Mouse (Mus musculus): ENCODE data around the gene Qpctl.
A peak's percentile ranks its signal among the peaks of the same experiment; 100 is the strongest.

Qpctl gene

GRCm38 (mm10) chr7:19148875-19149541 lies at the start of gene Qpctl:
Qpctl (minus strand) TSS chr7:19149291.
- DNase-seq (ENCODE audit: low read depth): peak; percentile 100

GRCm38 (mm10) chr7:19197985-19198384 lies 48.9 kb upstream of the Qpctl start:
- peak; percentile 77 for DNase-seq (ENCODE audit: low read depth)

GRCm38 (mm10) chr7:19196676-19197075 lies 47.6 kb upstream of the Qpctl start:
- peak; percentile 83 for DNase-seq (ENCODE audit: low read depth)

- DNase-seq (ENCODE audit: low read depth): peak; percentile 39
Observed at GRCm38 (mm10) chr7:19194676-19195075, 45.6 kb upstream of the Qpctl start.

- no peak for DNase-seq (ENCODE audit: low read depth)
Observed at GRCm38 (mm10) chr7:19184758-19185157, 35.7 kb upstream of the Qpctl start.

GRCm38 (mm10) chr7:19184250-19184649 lies 35.2 kb upstream of the Qpctl start:
- DNase-seq (ENCODE audit: low read depth): no peak

- DNase-seq (ENCODE audit: low read depth): peak; percentile 72
Observed at GRCm38 (mm10) chr7:19180862-19181429, 31.9 kb upstream of the Qpctl start.

- DNase-seq (ENCODE audit: low read depth): peak; percentile 67
Observed at GRCm38 (mm10) chr7:19179936-19180335, 30.8 kb upstream of the Qpctl start.

- DNase-seq (ENCODE audit: low read depth): peak; percentile 82
Observed at GRCm38 (mm10) chr7:19179173-19179572, 30.1 kb upstream of the Qpctl start.

GRCm38 (mm10) chr7:19178443-19179092 lies 29.5 kb upstream of the Qpctl start:
- peak; percentile 92 for DNase-seq (ENCODE audit: low read depth)

- DNase-seq (ENCODE audit: low read depth): no peak
Observed at GRCm38 (mm10) chr7:19178035-19178434, 28.9 kb upstream of the Qpctl start.

- DNase-seq (ENCODE audit: low read depth): peak; percentile 5
Observed at GRCm38 (mm10) chr7:19177216-19177615, 28.1 kb upstream of the Qpctl start.

- no peak for DNase-seq (ENCODE audit: low read depth)
Observed at GRCm38 (mm10) chr7:19176516-19176947, 27.4 kb upstream of the Qpctl start.

GRCm38 (mm10) chr7:19175708-19176515 lies 26.8 kb upstream of the Qpctl start, which contains the start of gene Eml2:
Eml2 (plus strand) TSS chr7:19176421.
- peak; percentile 73 for DNase-seq (ENCODE audit: low read depth)

GRCm38 (mm10) chr7:19172874-19173273 lies 23.8 kb upstream of the Qpctl start:
- peak; percentile 75 for DNase-seq (ENCODE audit: low read depth)

- DNase-seq (ENCODE audit: low read depth): no peak
Observed at GRCm38 (mm10) chr7:19171831-19172230, 22.7 kb upstream of the Qpctl start.

- DNase-seq (ENCODE audit: low read depth): no peak
Observed at GRCm38 (mm10) chr7:19170142-19170541, 21.1 kb upstream of the Qpctl start.

GRCm38 (mm10) chr7:19169506-19169905 lies 20.4 kb upstream of the Qpctl start:
- no peak for DNase-seq (ENCODE audit: low read depth)

- no peak for DNase-seq (ENCODE audit: low read depth)
Observed at GRCm38 (mm10) chr7:19166990-19167389, 17.9 kb upstream of the Qpctl start.

GRCm38 (mm10) chr7:19165656-19166423 lies 16.7 kb upstream of the Qpctl start, which contains the start of gene Gipr:
Gipr (minus strand) TSS chr7:19166127.
- no peak for DNase-seq (ENCODE audit: low read depth)

- peak; percentile 81 for DNase-seq (ENCODE audit: low read depth)
Observed at GRCm38 (mm10) chr7:19164978-19165377, 15.9 kb upstream of the Qpctl start.

Measured in induced T-regulatory cell, adult 2 months (primary cell).